Mouse (Mus musculus) heart, embryonic 16.5 days (tissue): ENCODE data around the gene Agpat2. TPM values are rescaled to one million over a fixed set of nuclear protein-coding genes. Genes with fewer than 3 reads are reported as not detected.

Source experiments
- ATAC-seq: fragments of 200-750 bp; cut with Nextera tagmentation; replicated peaks from 2 replicates; pipeline ENCODE4 v1.8.0; 2017; ENCODE audit warnings: moderate number of reproducible peaks; ENCODE audit not compliant: insufficient read depth, low FRiP score; ENCODE audit errors: extremely low read depth
- H3K27ac ChIP-seq: fragments of 300-500 bp; sonication (generic); 2 replicates; pipeline ENCODE4 v1.5.1; 2014; ENCODE audit warnings: mild to moderate bottlenecking, low read length, control low read depth, moderate library complexity
- H3K27me3 ChIP-seq: fragments of 300-500 bp; sonication (generic); 2 replicates; pipeline ENCODE4 v1.6.1; 2014; ENCODE audit warnings: low read length, mixed read lengths; ENCODE audit not compliant: control insufficient read depth, insufficient read depth
- H3K36me3 ChIP-seq: fragments of 300-500 bp; sonication (generic); 2 replicates; pipeline ENCODE4 v1.6.1; 2014; ENCODE audit not compliant: control insufficient read depth, insufficient read depth
- H3K4me1 ChIP-seq: fragments of 300-500 bp; sonication (generic); 2 replicates; pipeline ENCODE4 v1.6.1; 2014; ENCODE audit warnings: low read length, mixed read lengths; ENCODE audit not compliant: control insufficient read depth, insufficient read depth
- H3K4me2 ChIP-seq: fragments of 300-500 bp; sonication (generic); 2 replicates; pipeline ENCODE4 v1.6.1; 2014; ENCODE audit warnings: low read depth, mild to moderate bottlenecking, control low read depth, low read length
- H3K4me3 ChIP-seq: fragments of 300-500 bp; sonication (generic); 2 replicates; pipeline ENCODE4 v1.5.1; 2014; ENCODE audit warnings: mild to moderate bottlenecking, control low read depth, low read length
- H3K9ac ChIP-seq: fragments of 300-500 bp; sonication (generic); 2 replicates; pipeline ENCODE4 v1.6.1; 2014; ENCODE audit warnings: low read length, control low read depth
- H3K9me3 ChIP-seq: fragments of 300-500 bp; sonication (generic); replicated peaks from 2 replicates; pipeline ENCODE4 v1.6.1; 2016; ENCODE audit warnings: low read length; ENCODE audit not compliant: control insufficient read depth
- WGBS: fragments of 180-500 bp; shearing (Covaris S2); extraction: QIAGEN DNeasy Blood & Tissue Kit; methylation state at CpG from one replicate; pipeline ENCODE4 v1.1.7; 2014; 5-methylcytosine and 5-hydroxymethylcytosine counted together
- polyA plus RNA-seq: library from polyadenylated mRNA; unstranded; fragments of >200 nt; fragmentation: Nextera tagmentation; extraction: Ambion mirVana; gene quantifications from 2 replicates; pipeline ENCODE4 v1.2.1, GENCODE M21; 2015

Agpat2 gene
- polyA plus RNA-seq, 1 experiment from 2014 or later: 25.9 TPM

- no peak for ATAC-seq
- Histone ChIP-seq H3K4me1 (peaks cover 11% of the 10 kb centered on the region), H3K4me2 (no peak overlapping the region), H3K9me3 (no peaks in the 10 kb centered on the region), H3K27ac (no peak overlapping the region), H3K36me3 (no peaks in the 10 kb centered on the region), H3K9ac (no peak overlapping the region), H3K4me3 (no peak overlapping the region), H3K27me3 (no peaks in the 10 kb centered on the region)
These were observed 7.7 kb upstream of the Agpat2 start for GRCm38 (mm10) chr2:26611896-26612295.

- H3K9me3 ChIP-seq: no peaks in the 10 kb centered on the region
- H3K4me3 ChIP-seq: no peak overlapping the region
- H3K27me3 ChIP-seq: no peaks in the 10 kb centered on the region
- H3K4me2 ChIP-seq: no peak overlapping the region
- ATAC-seq: no peak
- no peak overlapping the region for H3K9ac ChIP-seq
- H3K4me1 ChIP-seq: peaks cover 19% of the 10 kb centered on the region
- no peak overlapping the region for H3K27ac ChIP-seq
- no peaks in the 10 kb centered on the region for H3K36me3 ChIP-seq
These were observed 6.8 kb upstream of the Agpat2 start for GRCm38 (mm10) chr2:26611054-26611453.

- WGBS: 78% methylated on average over 3 of the region's 3 CpGs
- H3K4me1 ChIP-seq: peaks cover 20% of the 10 kb centered on the region
- no peaks in the 10 kb centered on the region for H3K27me3 ChIP-seq
- H3K27ac ChIP-seq: no peak overlapping the region
- H3K9ac ChIP-seq: no peak overlapping the region
- ATAC-seq: no peak
- H3K9me3 ChIP-seq: no peaks in the 10 kb centered on the region
- no peak overlapping the region for H3K4me2 ChIP-seq
- no peak overlapping the region for H3K4me3 ChIP-seq
- H3K36me3 ChIP-seq: no peaks in the 10 kb centered on the region
These were observed 6.3 kb upstream of the Agpat2 start for GRCm38 (mm10) chr2:26610526-26610925.

- Histone ChIP-seq H3K9me3 (no peaks in the 10 kb centered on the region), H3K27me3 (no peaks in the 10 kb centered on the region), H3K36me3 (no peaks in the 10 kb centered on the region), H3K4me2 (no peak overlapping the region), H3K4me3 (no peak overlapping the region), H3K4me1 (peaks cover 23% of the 10 kb centered on the region), H3K9ac (no peak overlapping the region), H3K27ac (no peak overlapping the region)
- no peak for ATAC-seq
These were observed 5.0 kb upstream of the Agpat2 start for GRCm38 (mm10) chr2:26609261-26609661.

- H3K27ac ChIP-seq: no peak overlapping the region
- ATAC-seq: no peak
- H3K36me3 ChIP-seq: no peaks in the 10 kb centered on the region
- no peak overlapping the region for H3K9ac ChIP-seq
- no peak overlapping the region for H3K4me3 ChIP-seq
- no peak overlapping the region for H3K4me2 ChIP-seq
- H3K4me1 ChIP-seq: peaks cover 23% of the 10 kb centered on the region
- H3K9me3 ChIP-seq: no peaks in the 10 kb centered on the region
- H3K27me3 ChIP-seq: no peaks in the 10 kb centered on the region
These were observed 4.6 kb upstream of the Agpat2 start for GRCm38 (mm10) chr2:26608781-26609180.

GRCm38 (mm10) chr2:26607056-26607910 is 3.1 kb upstream of the Agpat2 start:
- 39% methylated on average over 6 of the region's 6 CpGs for WGBS
- no peak overlapping the region for H3K4me3 ChIP-seq
- H3K9ac ChIP-seq: no peak overlapping the region

GRCm38 (mm10) chr2:26606579-26606978 is 2.4 kb upstream of the Agpat2 start:
- Histone ChIP-seq H3K9me3 (no peaks in the 10 kb centered on the region), H3K27ac (peak overlapping the region; percentile 63), H3K4me2 (no peak overlapping the region), H3K36me3 (no peaks in the 10 kb centered on the region), H3K4me3 (no peak overlapping the region), H3K27me3 (no peaks in the 10 kb centered on the region), H3K9ac (no peak overlapping the region), H3K4me1 (peaks cover 30% of the 10 kb centered on the region)
- 65% methylated on average over 3 of the region's 3 CpGs for WGBS
- no peak for ATAC-seq

More at GRCm38 (mm10) chr2:26607056-26607910, 3.1 kb upstream of the Agpat2 start:
- Histone ChIP-seq H3K4me1 (peaks cover 30% of the 10 kb centered on the region), H3K27ac (peak overlapping the region; percentile 63), H3K27me3 (no peaks in the 10 kb centered on the region), H3K4me2 (no peak overlapping the region), H3K36me3 (no peaks in the 10 kb centered on the region), H3K9me3 (no peaks in the 10 kb centered on the region)
- peak; percentile 35; the same call in 1 of the 2 replicates for ATAC-seq

- no peak overlapping the region for H3K4me2 ChIP-seq
- peaks cover 30% of the 10 kb centered on the region for H3K4me1 ChIP-seq
- no peaks in the 10 kb centered on the region for H3K27me3 ChIP-seq
- 85% methylated on average over 8 of the region's 8 CpGs for WGBS
- H3K4me3 ChIP-seq: no peak overlapping the region
- no peak overlapping the region for H3K9ac ChIP-seq
- H3K27ac ChIP-seq: no peak overlapping the region
- ATAC-seq: no peak
- no peaks in the 10 kb centered on the region for H3K36me3 ChIP-seq
- H3K9me3 ChIP-seq: no peaks in the 10 kb centered on the region
These were observed 1.1 kb upstream of the Agpat2 start for GRCm38 (mm10) chr2:26605331-26605730.

- no peaks in the 10 kb centered on the region for H3K9me3 ChIP-seq
- peak overlapping the region; percentile 66 for H3K27ac ChIP-seq
- no peak for ATAC-seq
- peak overlapping the region; percentile 66 for H3K4me2 ChIP-seq
- no peaks in the 10 kb centered on the region for H3K27me3 ChIP-seq
- peak overlapping the region; percentile 74 for H3K9ac ChIP-seq
- WGBS: 14% methylated on average over 6 of the region's 6 CpGs
- peaks cover 27% of the 10 kb centered on the region for H3K4me1 ChIP-seq
- H3K4me3 ChIP-seq: peak overlapping the region; percentile 61
- no peaks in the 10 kb centered on the region for H3K36me3 ChIP-seq
These were observed 1.1 kb downstream of the Agpat2 start for GRCm38 (mm10) chr2:26603159-26603558.
